Mouse (Mus musculus) gastrocnemius, adult 8-10 months (tissue): ENCODE results near the gene Zscan10. TPM values are rescaled to one million over a fixed set of nuclear protein-coding genes. Genes with fewer than 3 reads are reported as not detected.
"Not testable (repeated sequence)": the region's sequence is repeated elsewhere in the genome, so short reads cannot be mapped to it uniquely, and the experiment has no call there.

Source experiments
- DNase-seq, 2 experiments: peaks; one replicate each; pipeline ENCODE4 v3.0.0; 2022; ENCODE audit warnings: low spot score in 2 of 2
- total RNA-seq, 4 experiments: library from RNA; stranded (reverse); gene quantifications; 2 replicates each; pipeline ENCODE4 v1.2.4; 2022

Zscan10 gene
- total RNA-seq, 4 experiments from 2014 or later, result not detected

DNA sequence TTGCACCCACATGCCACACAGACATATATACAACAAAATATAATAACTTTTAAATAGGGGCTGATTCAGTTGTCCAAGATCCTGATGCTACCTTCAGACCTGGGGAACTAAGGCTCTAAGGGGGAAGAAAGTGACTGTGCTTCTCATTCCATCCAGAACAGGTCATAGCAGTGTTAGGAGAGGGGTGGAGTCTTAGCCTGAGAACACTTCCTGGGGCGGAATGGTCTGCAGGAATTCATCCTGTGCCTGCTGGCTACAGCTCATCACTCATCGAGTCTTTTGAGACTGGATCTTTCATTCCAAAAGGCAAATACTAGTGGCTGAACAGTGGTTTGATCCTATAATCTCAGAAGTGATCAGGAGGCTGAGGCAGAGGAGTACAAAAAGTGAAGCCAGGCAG lies 13.4 kb upstream of the Zscan10 start:
- DNase-seq, result no peak

- peak; percentile 90 to 95 for DNase-seq
Observed at GRCm38 (mm10) chr17:23592208-23592925, 8.3 kb upstream of the Zscan10 start.

DNA sequence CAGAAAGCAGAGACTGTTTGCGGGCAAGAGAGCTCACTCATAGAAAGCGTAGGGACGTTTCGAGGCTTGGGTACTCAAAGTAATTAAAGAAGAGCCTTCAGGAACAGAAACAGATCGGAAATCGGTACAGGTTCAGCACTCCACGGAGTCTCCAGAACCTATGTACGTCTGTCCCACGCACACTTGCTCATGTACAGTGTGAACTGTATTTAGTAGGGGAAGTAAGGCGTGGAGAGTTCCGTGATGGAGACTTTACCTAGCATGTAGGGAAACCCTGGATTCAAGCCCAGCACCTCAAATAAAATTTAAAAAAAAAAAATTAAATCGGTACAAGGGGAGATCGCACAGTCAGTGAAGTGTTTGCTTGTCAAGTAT lies 7.7 kb upstream of the Zscan10 start:
- no peak for DNase-seq

- not testable (repeated sequence) for DNase-seq
Observed at GRCm38 (mm10) chr17:23595139-23595538, 5.5 kb upstream of the Zscan10 start.

- DNase-seq, result peak; percentile 65 to 76
Observed at GRCm38 (mm10) chr17:23598582-23599552, 1.8 kb upstream of the Zscan10 start, which contains the start of gene Zfp13. TSS of gene Zfp13 (minus strand) at chr17:23599487.

GRCm38 (mm10) chr17:23599605-23600063 lies 1.0 kb upstream of the Zscan10 start:
- no peak for DNase-seq

- DNase-seq, result no peak
Observed at GRCm38 (mm10) chr17:23601836-23602585, 1.4 kb downstream of the Zscan10 start.

GRCm38 (mm10) chr17:23603077-23603476 lies 2.4 kb downstream of the Zscan10 start:
- DNase-seq, result no peak

DNA sequence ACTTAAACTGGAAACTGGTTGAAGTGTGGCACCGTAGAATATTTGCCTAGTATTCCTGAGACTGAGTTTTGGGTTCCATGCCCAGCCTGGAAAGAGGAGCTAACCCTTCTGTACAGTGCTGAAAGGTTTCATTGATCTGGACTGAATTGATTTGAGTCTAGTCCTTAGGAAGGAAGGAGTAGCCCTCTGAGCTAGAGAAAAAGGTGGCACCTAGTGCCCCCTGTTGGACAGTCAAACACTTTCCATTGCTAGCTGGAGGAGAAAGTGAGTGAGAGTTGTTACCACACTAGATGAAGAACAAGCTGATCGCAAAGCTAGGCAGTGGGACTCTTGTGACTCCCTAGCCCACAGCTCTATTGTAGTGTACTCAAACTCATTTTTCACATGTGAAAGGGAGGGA lies 2.9 kb downstream of the Zscan10 start:
- no peak for DNase-seq

DNA sequence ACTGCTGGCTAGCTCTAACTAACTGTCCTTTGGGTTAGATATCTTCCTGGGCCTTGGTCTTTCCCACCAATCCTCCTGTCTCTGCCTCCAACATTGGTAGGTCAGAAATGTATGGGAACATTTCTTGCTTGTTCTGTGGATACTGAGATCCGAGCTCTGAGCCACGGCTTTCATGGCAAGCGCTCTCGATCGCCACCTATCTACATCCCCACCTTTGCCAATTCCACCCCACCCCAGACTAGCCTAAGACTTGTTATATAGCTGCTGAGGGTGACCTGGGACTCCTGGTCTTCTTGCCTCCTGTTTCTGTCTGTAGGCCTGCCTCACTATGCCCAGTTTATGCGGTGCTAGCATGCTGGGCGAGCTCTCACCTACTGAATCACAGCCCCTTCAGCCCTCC lies 3.7 kb downstream of the Zscan10 start:
- DNase-seq, result no peak

- DNase-seq, result no peak
Observed at GRCm38 (mm10) chr17:23605220-23605619, 4.6 kb downstream of the Zscan10 start.

- no peak for DNase-seq
Observed at GRCm38 (mm10) chr17:23609612-23610011, 9.0 kb downstream of the Zscan10 start.

DNA sequence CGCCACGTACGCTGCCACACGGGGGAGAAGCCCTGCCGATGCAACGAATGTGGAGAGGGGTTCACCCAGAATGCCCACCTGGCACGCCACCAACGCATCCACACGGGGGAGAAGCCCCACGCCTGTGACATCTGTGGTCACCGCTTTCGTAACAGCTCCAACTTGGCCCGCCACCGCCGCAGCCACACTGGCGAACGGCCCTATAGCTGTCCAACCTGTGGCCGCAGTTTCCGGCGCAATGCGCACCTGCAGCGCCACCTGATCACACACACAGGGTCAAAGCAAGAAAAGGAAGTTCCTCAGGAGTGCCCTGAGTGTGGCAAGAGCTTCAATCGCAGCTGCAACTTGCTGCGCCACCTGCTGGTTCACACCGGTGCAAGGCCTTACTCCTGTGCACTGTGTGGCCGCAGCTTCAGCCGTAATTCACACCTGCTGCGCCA lies 9.7 kb downstream of the Zscan10 start:
- peak in 1 of 2 experiments; percentile 5 for DNase-seq

DNA sequence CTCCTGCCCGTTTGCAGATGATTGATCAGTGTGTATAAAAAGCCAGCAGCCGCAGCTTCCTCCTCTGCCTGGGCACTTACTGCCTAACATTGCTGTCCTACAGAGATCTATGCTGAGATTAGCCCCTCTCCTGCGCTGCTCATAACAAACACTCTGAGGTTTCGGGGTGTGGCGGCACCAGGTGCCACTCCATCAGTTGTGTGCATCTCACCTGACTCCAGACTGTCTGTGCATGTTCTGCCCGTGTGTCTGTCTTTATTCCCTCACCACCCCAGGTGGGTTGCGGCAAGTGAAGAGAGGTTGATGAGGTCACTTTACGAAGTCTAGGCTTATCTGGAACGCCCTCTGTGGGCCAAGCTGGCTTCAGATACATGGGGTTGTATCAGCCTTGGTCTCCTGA lies 16.4 kb downstream of the Zscan10 start:
- no peak for DNase-seq

DNA sequence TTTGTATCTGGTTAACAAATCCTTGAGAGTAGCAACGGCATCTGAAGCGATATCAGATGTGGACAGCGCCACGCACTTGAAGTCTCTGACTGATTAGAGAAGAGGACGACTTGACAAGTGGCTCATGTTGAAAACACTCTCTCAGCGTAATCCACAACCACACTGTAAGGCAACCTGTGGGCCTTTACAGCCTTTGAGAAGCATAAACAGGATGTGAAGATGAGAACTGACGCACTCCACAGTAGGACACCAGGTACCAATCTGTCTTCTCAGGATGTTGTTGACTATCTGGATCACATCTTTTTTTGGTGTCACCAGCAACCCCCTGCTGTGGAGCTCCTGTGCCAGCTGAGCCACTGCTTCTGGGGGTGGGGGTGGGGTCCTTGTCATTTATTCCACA lies 19.7 kb downstream of the Zscan10 start:
- no peak for DNase-seq

DNA sequence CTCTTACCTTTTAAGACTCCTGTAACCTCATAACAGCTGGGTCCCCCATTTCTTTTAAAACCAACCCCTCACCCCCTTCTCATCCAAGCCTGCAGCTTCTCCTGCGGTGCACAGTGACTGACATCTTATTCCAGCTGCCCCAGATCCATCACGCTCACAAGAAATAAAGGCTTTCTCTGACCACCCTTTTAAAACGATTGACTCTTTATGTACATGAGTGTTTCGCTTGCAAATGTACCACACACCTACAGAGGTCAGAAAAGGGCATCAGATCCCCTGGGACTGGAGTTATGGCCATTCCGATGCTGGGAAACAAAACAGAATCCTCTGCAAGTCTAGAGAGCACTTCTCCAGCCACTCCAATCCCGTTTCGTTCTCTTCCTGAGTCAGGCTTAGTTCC lies 27.2 kb downstream of the Zscan10 start:
- no peak for DNase-seq

- DNase-seq, result peak; percentile 59 to 63
Observed at GRCm38 (mm10) chr17:23630195-23631020, 29.8 kb downstream of the Zscan10 start.

DNA sequence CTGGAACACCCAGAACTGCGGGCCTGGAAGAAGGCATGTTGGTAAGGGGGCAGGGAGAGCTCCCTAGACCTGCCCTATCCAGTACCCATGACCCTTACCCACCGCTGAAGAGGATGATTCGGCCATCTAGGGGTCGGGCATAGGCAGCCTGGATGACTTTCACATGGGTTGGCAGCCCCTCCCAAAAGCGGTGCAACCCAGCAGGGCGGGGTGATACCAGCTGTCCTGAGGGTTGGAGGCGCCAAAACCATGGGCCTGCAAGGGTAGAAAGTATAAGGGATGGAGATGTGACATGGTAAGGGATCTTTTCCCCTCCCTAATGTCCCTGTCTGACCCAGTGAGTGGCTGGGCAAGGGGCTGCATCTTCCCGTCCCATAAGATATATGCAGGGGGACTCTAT lies 30.6 kb downstream of the Zscan10 start:
- no peak for DNase-seq

- DNase-seq, result no peak
Observed at GRCm38 (mm10) chr17:23644613-23645495, 44.2 kb downstream of the Zscan10 start, which contains the start of gene Mmp25. TSS of gene Mmp25 (minus strand) at chr17:23645277.
